Mouse (Mus musculus): ENCODE measurements around the gene Npl. TPM values are rescaled to one million over a fixed set of nuclear protein-coding genes. Genes with fewer than 3 reads are reported as not detected.

Gene Npl
- polyA plus RNA-seq (2012; ENCODE audit: insufficient read depth, insufficient read length, missing spikeins), result 6.6 and 7.2 TPM in 2 replicates

DNA sequence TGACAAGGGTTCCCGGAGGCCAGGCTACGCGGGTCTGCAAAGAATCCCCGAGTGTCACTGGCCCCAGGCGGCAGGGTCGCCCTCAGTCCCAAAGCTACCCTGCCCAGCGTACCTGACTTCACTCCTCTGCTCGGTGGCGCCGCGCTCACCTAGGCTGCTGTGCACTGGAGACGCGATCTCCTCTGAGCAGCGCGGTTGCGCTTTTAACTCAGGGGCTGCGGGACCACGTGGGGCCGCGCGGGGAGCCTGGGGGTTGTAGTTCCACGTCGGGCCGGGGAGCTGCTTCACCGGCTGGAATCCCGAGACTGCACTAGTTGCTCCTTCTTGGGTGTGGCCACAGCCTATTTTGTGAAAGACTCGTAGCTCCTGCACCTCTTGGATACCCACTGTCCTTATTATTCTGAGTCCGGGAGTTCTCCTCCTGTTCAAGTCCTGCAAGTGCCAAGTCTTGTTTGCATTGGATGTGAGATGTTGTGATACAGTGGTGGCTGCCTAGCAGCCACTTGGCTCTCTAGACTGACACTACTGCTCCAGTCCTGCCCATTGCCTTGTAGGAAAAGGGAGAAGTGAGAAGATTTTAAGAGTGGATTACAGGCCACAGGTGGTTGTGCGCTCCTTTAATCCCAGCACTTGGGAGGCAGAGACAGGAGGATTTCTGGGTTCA, at the start of gene Npl:
Gene Npl (minus strand): TSS at position 510 of the 664 bp plus-strand sequence.
- H3K4me1 ChIP-seq (ENCODE audit: control insufficient read depth, insufficient read depth, low read length), result peaks cover 11% of the 10 kb centered on the region
- H3K4me3 ChIP-seq (ENCODE audit: insufficient read depth, low read length), result peak within 1 kb of the TSS; percentile 75
- H3K27ac ChIP-seq (ENCODE audit: insufficient read depth, low read depth, low read length), result no peak within 1 kb of the TSS
- TF ChIP-seq CTCF (IDR thresholded peaks at IDR 0.05; ENCODE audit: low read depth, low read length) (no peak), POLR2A (IDR thresholded peaks at IDR 0.05; ENCODE audit: borderline replicate concordance, low read depth, low read length) (no peak)

DNA sequence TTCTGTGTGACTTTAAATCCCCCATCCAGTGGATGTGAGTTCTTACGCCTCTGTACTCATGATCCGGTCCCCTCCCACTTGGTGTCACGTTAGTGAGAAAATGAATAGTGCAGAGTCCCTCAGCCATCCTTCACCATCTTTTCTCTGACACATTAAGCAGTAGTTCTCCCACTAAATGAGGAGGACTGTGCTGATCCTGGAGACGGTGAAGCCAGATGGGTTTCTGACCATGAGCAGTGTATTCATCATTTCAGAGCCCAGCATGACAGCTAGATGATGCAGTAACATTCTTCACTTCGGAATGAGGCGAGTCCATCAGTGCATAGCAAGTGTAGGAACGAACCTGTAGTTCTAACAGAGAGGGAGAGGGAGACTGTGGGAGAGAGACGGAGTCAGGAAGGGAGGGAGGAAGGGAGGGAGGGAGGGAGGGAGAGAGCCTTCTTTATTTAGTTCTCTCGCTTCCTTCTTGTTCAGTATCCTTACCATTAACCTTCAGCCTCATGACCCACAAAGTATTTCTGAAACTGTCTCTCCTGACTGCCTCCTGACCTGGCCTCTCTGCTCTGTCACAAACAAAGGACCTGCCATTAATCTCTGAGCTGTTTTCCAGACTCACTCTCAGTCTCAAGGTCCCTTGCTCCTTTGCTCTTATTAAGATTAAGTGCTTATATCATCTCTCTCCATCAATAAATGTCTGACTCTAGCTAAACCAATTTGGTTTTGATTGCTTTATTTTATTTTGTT, 49.6 kb upstream of the Npl start:
- H3K4me3 ChIP-seq (ENCODE audit: insufficient read depth, low read length), result no peak overlapping the region
- H3K27ac ChIP-seq (ENCODE audit: insufficient read depth, low read depth, low read length), result no peak overlapping the region
- TF ChIP-seq POLR2A (IDR thresholded peaks at IDR 0.05; ENCODE audit: borderline replicate concordance, low read depth, low read length) (no peak), CTCF (IDR thresholded peaks at IDR 0.05; ENCODE audit: low read depth, low read length) (no peak)
- H3K4me1 ChIP-seq (ENCODE audit: control insufficient read depth, insufficient read depth, low read length), result peaks cover 7% of the 10 kb centered on the region

DNA sequence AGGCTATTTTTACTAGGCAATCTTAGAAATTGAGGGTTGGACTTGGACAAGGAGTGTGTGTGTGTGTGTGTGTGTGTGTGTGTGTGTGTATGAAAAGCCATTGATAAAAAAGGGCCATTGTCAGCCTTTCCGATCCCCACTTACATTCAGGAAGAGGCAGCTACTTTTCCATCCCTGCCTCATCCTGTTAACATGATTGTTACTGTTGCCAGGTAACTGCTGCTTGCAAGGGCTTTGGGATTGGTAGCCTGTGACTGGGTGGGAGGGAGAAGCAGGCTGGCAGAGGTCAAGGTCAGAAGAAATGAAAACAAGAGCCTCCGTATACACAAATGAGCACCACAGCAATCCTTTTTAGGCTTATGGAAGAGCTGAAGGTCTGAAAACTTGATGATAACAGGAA, 48.9 kb upstream of the Npl start:
- TF ChIP-seq CTCF (IDR thresholded peaks at IDR 0.05; ENCODE audit: low read depth, low read length) (no peak), POLR2A (IDR thresholded peaks at IDR 0.05; ENCODE audit: borderline replicate concordance, low read depth, low read length) (no peak)
- H3K27ac ChIP-seq (ENCODE audit: insufficient read depth, low read depth, low read length), result no peak overlapping the region
- H3K4me3 ChIP-seq (ENCODE audit: insufficient read depth, low read length), result no peak overlapping the region
- H3K4me1 ChIP-seq (ENCODE audit: control insufficient read depth, insufficient read depth, low read length), result peaks cover 7% of the 10 kb centered on the region

DNA sequence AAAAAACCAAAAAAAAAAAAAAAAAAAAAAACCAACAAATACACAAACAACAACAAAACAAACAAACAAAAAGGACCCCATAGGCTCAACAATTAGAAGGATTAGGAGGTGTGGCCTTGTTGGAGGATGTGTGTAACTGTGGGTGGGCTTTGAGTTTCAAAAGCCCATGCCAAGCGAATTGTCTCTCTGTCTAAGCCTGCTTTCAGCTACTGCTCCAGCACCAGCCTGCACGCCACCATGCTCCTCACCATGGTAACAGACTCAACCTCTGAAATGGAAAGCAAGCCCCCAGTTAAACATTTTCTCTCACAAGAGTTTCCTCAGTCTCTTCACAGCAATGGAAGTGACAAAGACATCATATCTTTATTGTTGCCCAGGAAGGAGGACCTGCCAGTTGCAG, 43.8 kb upstream of the Npl start:
- no peak overlapping the region for H3K4me3 ChIP-seq (ENCODE audit: insufficient read depth, low read length)
- no peaks in the 10 kb centered on the region for H3K4me1 ChIP-seq (ENCODE audit: control insufficient read depth, insufficient read depth, low read length)
- H3K27ac ChIP-seq (ENCODE audit: insufficient read depth, low read depth, low read length), result no peak overlapping the region
- TF ChIP-seq POLR2A (IDR thresholded peaks at IDR 0.05; ENCODE audit: borderline replicate concordance, low read depth, low read length) (no peak), CTCF (IDR thresholded peaks at IDR 0.05; ENCODE audit: low read depth, low read length) (no peak)

DNA sequence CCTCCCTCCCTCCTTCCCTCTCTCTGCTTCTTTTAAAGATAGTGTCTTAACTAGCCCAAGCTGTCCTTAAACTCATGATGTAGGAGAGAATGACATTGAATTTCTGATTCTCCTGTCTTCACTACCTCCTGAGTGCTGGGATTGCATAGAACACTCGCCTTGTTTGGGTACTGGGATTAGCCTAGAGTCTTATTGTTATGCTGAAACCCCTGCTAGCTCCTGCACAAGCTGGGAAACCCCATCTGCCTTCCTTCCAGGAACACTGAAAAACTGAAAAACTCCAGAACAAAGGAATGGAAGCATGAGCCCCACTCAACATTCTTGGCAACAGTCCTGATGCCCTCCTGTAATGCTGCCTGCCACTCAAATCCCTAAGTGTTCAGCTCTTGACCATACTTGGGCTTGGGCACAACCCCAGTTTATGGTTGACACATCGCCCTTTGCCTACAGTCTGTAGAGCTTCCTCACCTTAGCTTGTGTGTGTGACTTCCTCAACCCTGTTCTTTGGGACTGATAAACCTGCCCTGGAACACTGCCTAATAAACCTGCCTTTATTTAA, 40.4 kb upstream of the Npl start:
- Histone ChIP-seq H3K4me3 (ENCODE audit: insufficient read depth, low read length) (no peak overlapping the region), H3K4me1 (ENCODE audit: control insufficient read depth, insufficient read depth, low read length) (peaks cover 29% of the 10 kb centered on the region), H3K27ac (ENCODE audit: insufficient read depth, low read depth, low read length) (no peak overlapping the region)
- TF ChIP-seq CTCF (IDR thresholded peaks at IDR 0.05; ENCODE audit: low read depth, low read length), result no peak
- no peak for TF ChIP-seq POLR2A (IDR thresholded peaks at IDR 0.05; ENCODE audit: borderline replicate concordance, low read depth, low read length)

DNA sequence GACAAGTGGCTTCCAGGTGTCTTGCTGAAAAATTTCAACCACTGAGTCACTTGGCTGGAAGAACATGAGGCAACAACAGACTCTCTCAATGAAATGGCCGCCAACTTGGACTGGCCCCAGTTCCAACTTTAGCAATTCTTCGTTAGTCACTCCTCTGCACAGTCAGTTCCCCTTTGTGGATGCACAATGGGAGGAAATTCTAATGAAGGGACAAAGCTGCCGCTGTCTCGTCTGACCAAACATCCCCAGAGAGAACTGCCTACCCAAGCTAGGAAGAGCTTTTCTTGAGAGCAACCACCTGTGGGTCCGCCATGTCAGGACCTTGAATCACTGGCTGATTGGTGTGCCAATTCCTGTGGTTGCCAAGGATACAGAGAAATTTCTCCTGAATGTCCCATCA, 38.1 kb upstream of the Npl start:
- no peak overlapping the region for H3K27ac ChIP-seq (ENCODE audit: insufficient read depth, low read depth, low read length)
- peaks cover 29% of the 10 kb centered on the region for H3K4me1 ChIP-seq (ENCODE audit: control insufficient read depth, insufficient read depth, low read length)
- no peak overlapping the region for H3K4me3 ChIP-seq (ENCODE audit: insufficient read depth, low read length)
- TF ChIP-seq CTCF (IDR thresholded peaks at IDR 0.05; ENCODE audit: low read depth, low read length) (no peak), POLR2A (IDR thresholded peaks at IDR 0.05; ENCODE audit: borderline replicate concordance, low read depth, low read length) (no peak)

DNA sequence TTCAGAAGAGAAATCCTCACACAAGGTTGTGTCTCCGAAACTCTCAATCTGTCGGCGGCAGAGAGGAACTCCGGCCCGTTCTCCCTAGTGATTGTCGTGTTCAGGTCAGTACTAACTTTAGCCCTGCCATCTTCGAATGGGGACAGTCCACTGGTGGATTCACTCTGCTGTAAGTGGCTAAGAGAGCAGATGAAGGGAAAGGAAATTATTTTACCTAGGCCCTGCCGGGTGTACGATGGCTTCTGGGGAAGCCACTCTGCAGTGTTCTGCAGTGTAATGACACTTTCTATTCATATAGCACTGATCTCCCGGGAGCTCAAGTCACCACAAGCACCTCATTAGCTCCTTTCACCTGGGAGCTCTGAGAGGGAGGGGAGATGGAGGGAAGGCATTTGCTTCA, 37.0 kb upstream of the Npl start:
- Histone ChIP-seq H3K4me3 (ENCODE audit: insufficient read depth, low read length) (no peak overlapping the region), H3K27ac (ENCODE audit: insufficient read depth, low read depth, low read length) (no peak overlapping the region), H3K4me1 (ENCODE audit: control insufficient read depth, insufficient read depth, low read length) (peaks cover 29% of the 10 kb centered on the region)
- TF ChIP-seq CTCF (IDR thresholded peaks at IDR 0.05; ENCODE audit: low read depth, low read length), result no peak
- TF ChIP-seq POLR2A (IDR thresholded peaks at IDR 0.05; ENCODE audit: borderline replicate concordance, low read depth, low read length), result no peak

DNA sequence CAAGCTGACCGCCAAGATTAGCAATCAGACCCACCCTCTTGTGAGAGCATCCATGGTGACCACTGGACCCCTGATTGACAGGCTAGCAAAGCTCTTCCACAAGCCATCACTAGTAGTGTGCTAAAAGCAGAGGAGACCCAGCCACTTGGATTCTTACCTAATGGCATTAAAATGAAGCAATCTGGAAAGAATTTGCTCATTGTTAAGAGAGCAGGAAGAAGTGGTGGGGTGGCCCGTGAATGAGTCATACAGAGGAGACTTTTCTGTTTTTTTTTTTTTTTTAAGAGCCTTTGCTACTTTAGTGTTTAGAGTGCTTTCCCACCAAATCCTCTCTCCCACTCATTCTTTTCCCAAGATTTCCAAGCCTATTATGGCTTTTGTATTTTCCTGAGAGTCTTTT, 35.9 kb upstream of the Npl start:
- Histone ChIP-seq H3K27ac (ENCODE audit: insufficient read depth, low read depth, low read length) (no peak overlapping the region), H3K4me1 (ENCODE audit: control insufficient read depth, insufficient read depth, low read length) (peaks cover 29% of the 10 kb centered on the region), H3K4me3 (ENCODE audit: insufficient read depth, low read length) (no peak overlapping the region)
- no peak for TF ChIP-seq CTCF (IDR thresholded peaks at IDR 0.05; ENCODE audit: low read depth, low read length)
- no peak for TF ChIP-seq POLR2A (IDR thresholded peaks at IDR 0.05; ENCODE audit: borderline replicate concordance, low read depth, low read length)

DNA sequence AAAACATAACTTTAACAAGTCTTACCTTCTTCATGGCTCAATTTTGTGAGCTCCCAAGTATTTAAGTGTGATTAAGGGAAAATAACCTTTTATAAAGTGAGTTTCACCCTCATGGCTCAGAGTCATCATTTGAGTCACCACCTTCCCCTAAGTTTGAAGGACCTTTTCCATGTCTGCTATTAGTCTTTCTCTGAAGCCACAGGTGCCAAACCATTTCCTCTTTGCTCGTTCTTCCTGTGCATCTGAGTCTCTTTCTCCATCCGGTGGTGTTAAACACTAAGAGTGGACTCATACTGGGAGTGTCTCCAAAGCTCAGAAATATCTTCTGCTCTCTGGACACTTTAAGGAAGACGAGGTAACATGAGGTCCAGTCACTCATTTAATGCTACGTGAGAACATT, 33.3 kb upstream of the Npl start:
- TF ChIP-seq POLR2A (IDR thresholded peaks at IDR 0.05; ENCODE audit: borderline replicate concordance, low read depth, low read length), result no peak
- no peak for TF ChIP-seq CTCF (IDR thresholded peaks at IDR 0.05; ENCODE audit: low read depth, low read length)
- Histone ChIP-seq H3K27ac (ENCODE audit: insufficient read depth, low read depth, low read length) (no peak overlapping the region), H3K4me3 (ENCODE audit: insufficient read depth, low read length) (no peak overlapping the region), H3K4me1 (ENCODE audit: control insufficient read depth, insufficient read depth, low read length) (peaks cover 26% of the 10 kb centered on the region)

DNA sequence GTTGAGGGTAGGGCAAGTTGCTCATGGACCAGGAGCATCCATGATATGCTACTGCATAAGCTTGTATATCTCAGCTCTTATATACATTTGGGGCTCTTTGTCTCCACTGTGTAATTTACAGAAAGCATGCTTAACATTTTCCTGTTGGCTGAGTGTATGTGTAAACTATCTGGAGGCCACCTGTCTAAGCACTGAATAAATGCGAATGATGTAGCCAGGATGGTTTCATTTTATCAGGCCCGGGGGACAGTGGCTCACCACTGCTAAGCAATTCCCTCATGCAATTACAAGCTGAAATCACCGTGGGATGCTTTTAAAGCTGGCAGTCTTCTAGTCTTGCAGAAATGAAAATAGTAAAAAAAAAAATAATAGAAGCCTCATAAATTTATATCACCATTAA, 24.9 kb upstream of the Npl start:
- H3K4me3 ChIP-seq (ENCODE audit: insufficient read depth, low read length), result no peak overlapping the region
- no peak for TF ChIP-seq POLR2A (IDR thresholded peaks at IDR 0.05; ENCODE audit: borderline replicate concordance, low read depth, low read length)
- TF ChIP-seq CTCF (IDR thresholded peaks at IDR 0.05; ENCODE audit: low read depth, low read length), result no peak
- H3K4me1 ChIP-seq (ENCODE audit: control insufficient read depth, insufficient read depth, low read length), result no peaks in the 10 kb centered on the region
- H3K27ac ChIP-seq (ENCODE audit: insufficient read depth, low read depth, low read length), result no peak overlapping the region

All from bone marrow macrophage, adult 2 months (primary cell).